Mouse (Mus musculus): ENCODE data around the gene Dennd1a. TPM values are rescaled to one million over a fixed set of nuclear protein-coding genes. Genes with fewer than 3 reads are reported as not detected.

The Dennd1a gene
- polyA plus RNA-seq, 1 experiment from 2014 or later, result 3.8 TPM

GRCm38 (mm10) chr2:37972621-37973020 is 314.6 kb downstream of the Dennd1a start:
- no peak overlapping the region for H3K9ac ChIP-seq (replicated peaks)
- no peak for ATAC-seq
- WGBS (ENCODE audit: insufficient replicate concordance), result 79% methylated on average over 6 of the region's 6 CpGs
- DNase-seq, result no peak
- no peaks in the 10 kb centered on the region for H3K9me3 ChIP-seq (ENCODE audit: low read length)
- H3K4me3 ChIP-seq (ENCODE audit: low read depth, low read length), result no peak overlapping the region
- H3K27ac ChIP-seq (ENCODE audit: low read depth), result no peak overlapping the region
- TF ChIP-seq CTCF (IDR thresholded peaks at IDR 0.05; ENCODE audit: low read depth) (no peak), EP300 (IDR thresholded peaks at IDR 0.05; ENCODE audit: low read depth) (no peak)
- no peaks in the 10 kb centered on the region for H3K36me3 ChIP-seq (replicated peaks; ENCODE audit: insufficient read depth, low read length)
- H3K4me1 ChIP-seq (ENCODE audit: insufficient read depth), result no peaks in the 10 kb centered on the region
- no peak overlapping the region for H3K4me2 ChIP-seq (ENCODE audit: low read depth, low read length)
- H3K27me3 ChIP-seq (ENCODE audit: insufficient read depth, low read length), result no peaks in the 10 kb centered on the region

GRCm38 (mm10) chr2:37971726-37972125 is 315.5 kb downstream of the Dennd1a start:
- TF ChIP-seq EP300 (IDR thresholded peaks at IDR 0.05; ENCODE audit: low read depth), result no peak
- TF ChIP-seq CTCF (IDR thresholded peaks at IDR 0.05; ENCODE audit: low read depth), result no peak
- Histone ChIP-seq H3K9me3 (ENCODE audit: low read length) (no peaks in the 10 kb centered on the region), H3K27me3 (ENCODE audit: insufficient read depth, low read length) (no peaks in the 10 kb centered on the region), H3K4me2 (ENCODE audit: low read depth, low read length) (no peak overlapping the region), H3K9ac (replicated peaks) (no peak overlapping the region), H3K27ac (ENCODE audit: low read depth) (no peak overlapping the region), H3K4me3 (ENCODE audit: low read depth, low read length) (no peak overlapping the region), H3K36me3 (replicated peaks; ENCODE audit: insufficient read depth, low read length) (no peaks in the 10 kb centered on the region), H3K4me1 (ENCODE audit: insufficient read depth) (no peaks in the 10 kb centered on the region)
- WGBS (ENCODE audit: insufficient replicate concordance), result 84% methylated on average over 1 of the region's 1 CpGs
- DNase-seq, result no peak
- no peak for ATAC-seq

GRCm38 (mm10) chr2:37969713-37970485 is 317.3 kb downstream of the Dennd1a start:
- TF ChIP-seq CTCF (IDR thresholded peaks at IDR 0.05; ENCODE audit: low read depth) (no peak), EP300 (IDR thresholded peaks at IDR 0.05; ENCODE audit: low read depth) (no peak)
- Histone ChIP-seq H3K9me3 (ENCODE audit: low read length) (no peaks in the 10 kb centered on the region), H3K4me2 (ENCODE audit: low read depth, low read length) (no peak overlapping the region), H3K36me3 (replicated peaks; ENCODE audit: insufficient read depth, low read length) (no peaks in the 10 kb centered on the region), H3K4me1 (ENCODE audit: insufficient read depth) (no peaks in the 10 kb centered on the region), H3K4me3 (ENCODE audit: low read depth, low read length) (no peak overlapping the region), H3K27me3 (ENCODE audit: insufficient read depth, low read length) (no peaks in the 10 kb centered on the region), H3K27ac (ENCODE audit: low read depth) (no peak overlapping the region), H3K9ac (replicated peaks) (no peak overlapping the region)
- no peak for DNase-seq
- 67% methylated on average over 5 of the region's 5 CpGs for WGBS (ENCODE audit: insufficient replicate concordance)
- no peak for ATAC-seq

- DNase-seq, result no peak
- H3K4me2 ChIP-seq (ENCODE audit: low read depth, low read length), result no peak overlapping the region
- ATAC-seq, result no peak
- 94% methylated on average over 4 of the region's 4 CpGs for WGBS (ENCODE audit: insufficient replicate concordance)
- H3K27ac ChIP-seq (ENCODE audit: low read depth), result no peak overlapping the region
- H3K9ac ChIP-seq (replicated peaks), result no peak overlapping the region
- no peak overlapping the region for H3K4me3 ChIP-seq (ENCODE audit: low read depth, low read length)
- TF ChIP-seq CTCF (IDR thresholded peaks at IDR 0.05; ENCODE audit: low read depth), result no peak
- no peak for TF ChIP-seq EP300 (IDR thresholded peaks at IDR 0.05; ENCODE audit: low read depth)
- H3K27me3 ChIP-seq (ENCODE audit: insufficient read depth, low read length), result no peaks in the 10 kb centered on the region
- H3K36me3 ChIP-seq (replicated peaks; ENCODE audit: insufficient read depth, low read length), result peaks cover 2% of the 10 kb centered on the region; the same call in 1 of the 2 replicates
- H3K4me1 ChIP-seq (ENCODE audit: insufficient read depth), result no peaks in the 10 kb centered on the region
- no peaks in the 10 kb centered on the region for H3K9me3 ChIP-seq (ENCODE audit: low read length)
These were observed 322.7 kb downstream of the Dennd1a start for GRCm38 (mm10) chr2:37964534-37964933.

GRCm38 (mm10) chr2:37963362-37963761 is 323.8 kb downstream of the Dennd1a start:
- DNase-seq (no peak), ATAC-seq (no peak)
- 57% methylated on average over 4 of the region's 4 CpGs for WGBS (ENCODE audit: insufficient replicate concordance)
- Histone ChIP-seq H3K9ac (replicated peaks) (no peak overlapping the region), H3K27ac (ENCODE audit: low read depth) (no peak overlapping the region), H3K4me1 (ENCODE audit: insufficient read depth) (no peaks in the 10 kb centered on the region), H3K4me3 (ENCODE audit: low read depth, low read length) (no peak overlapping the region), H3K9me3 (ENCODE audit: low read length) (no peaks in the 10 kb centered on the region), H3K4me2 (ENCODE audit: low read depth, low read length) (no peak overlapping the region), H3K27me3 (ENCODE audit: insufficient read depth, low read length) (no peaks in the 10 kb centered on the region), H3K36me3 (replicated peaks; ENCODE audit: insufficient read depth, low read length) (peaks cover 2% of the 10 kb centered on the region)
- TF ChIP-seq EP300 (IDR thresholded peaks at IDR 0.05; ENCODE audit: low read depth) (no peak), CTCF (IDR thresholded peaks at IDR 0.05; ENCODE audit: low read depth) (no peak)

- TF ChIP-seq CTCF (IDR thresholded peaks at IDR 0.05; ENCODE audit: low read depth) (peak; percentile 60), EP300 (IDR thresholded peaks at IDR 0.05; ENCODE audit: low read depth) (no peak)
- Histone ChIP-seq H3K27ac (ENCODE audit: low read depth) (no peak overlapping the region), H3K4me2 (ENCODE audit: low read depth, low read length) (no peak overlapping the region), H3K4me1 (ENCODE audit: insufficient read depth) (no peaks in the 10 kb centered on the region), H3K9me3 (ENCODE audit: low read length) (no peaks in the 10 kb centered on the region), H3K27me3 (ENCODE audit: insufficient read depth, low read length) (no peaks in the 10 kb centered on the region), H3K9ac (replicated peaks) (no peak overlapping the region), H3K4me3 (ENCODE audit: low read depth, low read length) (no peak overlapping the region), H3K36me3 (replicated peaks; ENCODE audit: insufficient read depth, low read length) (no peaks in the 10 kb centered on the region)
- DNase-seq, result no peak
- 32% methylated on average over 2 of the region's 2 CpGs for WGBS (ENCODE audit: insufficient replicate concordance)
- ATAC-seq, result no peak
These were observed 338.8 kb downstream of the Dennd1a start for GRCm38 (mm10) chr2:37948424-37948823.

Data from liver, postnatal 0 days (tissue).